Mouse (Mus musculus): Measurements from ENCODE around the gene Arnt2.
A peak's percentile ranks its signal among the peaks of the same experiment; 100 is the strongest.

Arnt2 gene

GRCm38 (mm10) chr7:84409896-84410521 lies at the start of gene Arnt2:
Gene Arnt2 (minus strand): TSS chr7:84410176.
- peak; percentile 64 to 77 for DNase-seq (ENCODE audit: low spot score in 2 of 2)

DNA sequence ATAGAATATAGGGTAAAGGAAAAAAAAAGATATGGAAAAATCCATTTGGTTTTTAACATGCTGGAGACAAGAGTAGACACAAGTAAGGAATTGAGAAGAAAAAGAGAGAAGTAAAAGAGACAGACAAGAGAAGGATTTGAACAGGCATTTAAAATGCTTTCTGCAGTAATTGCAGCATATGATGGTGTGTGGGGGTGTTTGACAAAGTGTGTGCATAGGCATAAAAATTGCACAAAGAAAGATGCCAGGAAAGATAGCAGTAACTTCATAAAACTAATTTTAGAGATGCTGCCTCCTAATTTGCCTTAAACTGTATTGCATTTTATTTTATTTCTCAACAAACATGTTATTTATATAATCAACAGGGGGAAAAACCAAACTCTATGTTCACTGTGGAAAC lies 41.7 kb upstream of the Arnt2 start:
- no peak for DNase-seq (ENCODE audit: low spot score in 2 of 2)

GRCm38 (mm10) chr7:84449066-84449465 lies 39.1 kb upstream of the Arnt2 start:
- DNase-seq (ENCODE audit: low spot score in 2 of 2): peak; percentile 40 to 63

DNA sequence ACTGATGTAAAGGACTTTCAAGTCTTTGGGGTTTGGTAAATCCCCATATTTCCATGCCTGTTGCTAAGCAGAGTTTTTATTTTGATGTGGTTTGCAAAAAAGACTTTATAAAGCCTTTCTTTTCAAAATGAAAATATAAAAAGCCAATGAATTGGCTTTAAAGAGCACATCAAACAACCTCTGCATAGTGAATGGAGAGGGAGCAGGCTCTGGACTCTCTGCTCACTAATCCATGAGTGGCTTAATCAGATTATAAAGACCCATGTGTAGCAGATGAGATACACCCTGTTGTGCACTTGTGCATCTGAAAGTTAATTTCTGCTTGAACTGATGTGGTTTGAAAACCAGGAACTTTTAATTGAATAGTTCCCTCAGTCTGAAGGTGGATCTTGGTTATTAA lies 38.5 kb upstream of the Arnt2 start:
- no peak for DNase-seq (ENCODE audit: low spot score in 2 of 2)

DNA sequence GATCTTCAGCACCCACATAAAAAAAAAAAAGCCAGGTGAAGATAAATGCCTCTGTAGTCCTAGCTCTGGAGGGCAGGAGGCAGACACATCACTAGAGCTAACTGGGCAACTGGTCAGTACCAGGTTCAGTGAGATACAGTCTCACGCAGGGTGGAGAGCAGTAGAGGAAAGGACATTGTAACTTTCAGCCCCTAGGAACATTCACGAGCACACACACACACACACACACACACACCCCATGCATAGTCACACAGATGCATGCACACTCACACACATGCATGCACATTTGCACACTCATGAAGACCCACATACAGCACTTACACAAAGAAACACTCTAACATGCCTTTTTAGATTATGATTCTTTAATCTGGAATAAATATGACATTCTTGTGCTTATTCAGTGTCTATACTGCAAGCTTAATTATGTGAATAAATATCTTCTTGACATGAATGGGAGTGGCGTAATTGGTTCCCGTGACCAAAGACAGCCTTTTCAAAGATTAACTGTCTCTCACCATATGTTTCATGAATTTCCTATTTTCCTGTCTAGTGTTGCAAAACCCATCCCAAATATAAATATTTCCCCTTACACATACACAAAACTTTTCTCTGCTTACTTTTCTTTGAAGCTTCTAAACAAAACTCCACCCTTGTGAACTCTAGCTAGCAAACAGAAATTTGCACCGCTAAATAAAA lies 37.9 kb upstream of the Arnt2 start:
- no peak for DNase-seq (ENCODE audit: low spot score in 2 of 2)

DNA sequence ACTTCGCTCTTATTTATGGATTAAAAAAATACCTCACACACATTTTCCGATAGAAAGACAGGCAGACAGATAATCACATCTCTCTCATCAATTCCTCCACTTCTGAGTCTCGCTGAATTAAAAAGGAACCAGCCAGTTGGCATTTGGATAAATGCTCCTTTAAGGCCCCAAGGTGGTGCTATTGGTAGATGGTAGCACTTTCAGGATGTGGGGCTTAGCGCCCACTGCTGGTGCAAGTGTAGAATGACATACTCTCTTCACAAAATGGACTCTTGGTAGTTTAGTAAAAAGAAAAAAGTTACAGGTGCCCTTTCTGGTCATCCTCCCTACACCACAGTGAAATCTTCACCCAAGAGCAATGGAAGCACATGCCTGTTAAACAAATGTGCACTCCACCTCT lies 37.1 kb upstream of the Arnt2 start:
- DNase-seq (ENCODE audit: low spot score in 2 of 2): peak; percentile 53 to 62

- no peak for DNase-seq (ENCODE audit: low spot score in 2 of 2)
Observed at GRCm38 (mm10) chr7:84442343-84442911, 32.5 kb upstream of the Arnt2 start.

DNA sequence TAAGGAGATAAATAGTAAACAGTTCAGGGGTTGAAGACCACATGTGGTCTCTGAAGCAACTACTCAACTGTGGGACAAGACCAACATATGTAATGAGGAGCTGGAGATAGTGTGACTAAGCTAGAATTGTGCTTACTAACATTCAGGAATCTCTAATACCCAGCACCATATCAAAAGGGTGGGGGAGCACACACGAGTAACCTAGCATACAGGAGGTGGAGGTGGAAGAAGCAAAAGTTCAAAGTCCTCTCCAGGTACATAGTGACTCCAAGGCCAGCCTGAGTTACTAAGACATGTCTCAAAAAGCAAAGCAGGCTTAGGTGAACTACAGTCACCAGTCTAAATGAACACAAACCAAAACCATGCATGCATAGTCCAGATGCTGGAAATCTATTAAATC lies 29.6 kb upstream of the Arnt2 start:
- no peak for DNase-seq (ENCODE audit: low spot score in 2 of 2)

DNA sequence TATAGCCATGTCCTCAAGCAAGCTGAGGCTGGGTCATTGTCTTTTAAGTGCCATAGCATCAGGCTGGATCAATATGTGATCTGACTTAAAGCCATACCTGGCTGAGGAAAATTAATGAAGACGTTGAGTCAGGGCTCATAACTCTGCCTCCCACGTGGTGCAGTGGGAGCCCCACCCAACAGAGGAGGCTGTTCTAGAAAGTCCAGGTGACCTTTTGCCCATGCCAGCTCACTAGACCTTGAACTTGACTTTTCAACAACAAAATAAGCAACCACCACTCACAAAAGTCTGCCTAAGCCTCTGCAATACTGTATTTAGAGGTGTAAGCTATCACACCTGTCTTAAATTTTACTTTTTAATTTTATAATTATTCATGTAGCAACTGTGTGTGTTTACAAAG lies 24.9 kb upstream of the Arnt2 start:
- no peak for DNase-seq (ENCODE audit: low spot score in 2 of 2)

DNA sequence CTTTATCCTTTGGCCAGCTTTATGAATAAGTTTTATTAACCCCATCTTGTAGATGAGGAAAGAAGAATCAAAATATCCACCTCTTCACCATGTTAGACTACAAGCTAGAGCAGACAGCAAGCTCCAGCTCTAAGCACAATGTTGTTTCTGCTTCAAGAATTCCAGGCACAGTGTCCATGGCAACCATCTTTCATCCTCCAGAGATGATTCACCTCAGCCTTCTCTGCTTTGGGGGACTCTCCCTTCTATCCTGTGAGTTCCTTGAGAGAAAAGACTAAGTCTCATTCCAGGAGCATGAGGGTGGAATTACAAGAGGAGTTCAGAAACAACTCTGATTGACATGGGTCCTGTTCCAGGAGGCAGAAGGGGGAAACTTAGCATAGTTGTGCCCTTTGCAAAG lies 22.2 kb upstream of the Arnt2 start:
- DNase-seq (ENCODE audit: low spot score in 2 of 2): peak in 1 of 2 experiments; percentile 35

DNA sequence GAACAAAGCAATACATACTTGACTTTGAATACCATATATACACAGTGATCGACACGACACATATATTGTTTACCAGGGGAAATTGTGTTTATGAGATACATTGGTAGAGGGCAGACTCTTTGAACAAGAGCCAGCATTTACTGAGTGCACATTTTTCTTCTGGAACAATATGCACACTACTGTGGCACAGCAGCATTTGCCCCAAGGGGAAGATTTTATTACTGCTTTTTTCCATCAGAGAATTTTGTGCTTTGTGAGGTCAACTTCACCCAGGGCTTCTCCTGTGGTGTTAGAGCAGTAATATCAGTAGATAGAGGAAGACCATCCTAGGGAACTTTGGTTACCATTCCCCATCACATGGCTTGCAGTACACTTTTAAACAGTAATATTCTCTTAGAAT lies 17.2 kb upstream of the Arnt2 start:
- no peak for DNase-seq (ENCODE audit: low spot score in 2 of 2)

GRCm38 (mm10) chr7:84424670-84425385 lies 14.9 kb upstream of the Arnt2 start:
- DNase-seq (ENCODE audit: low spot score in 2 of 2): peak in 1 of 2 experiments; percentile 19

GRCm38 (mm10) chr7:84421753-84422152 lies 11.8 kb upstream of the Arnt2 start:
- DNase-seq (ENCODE audit: low spot score in 2 of 2): no peak

DNA sequence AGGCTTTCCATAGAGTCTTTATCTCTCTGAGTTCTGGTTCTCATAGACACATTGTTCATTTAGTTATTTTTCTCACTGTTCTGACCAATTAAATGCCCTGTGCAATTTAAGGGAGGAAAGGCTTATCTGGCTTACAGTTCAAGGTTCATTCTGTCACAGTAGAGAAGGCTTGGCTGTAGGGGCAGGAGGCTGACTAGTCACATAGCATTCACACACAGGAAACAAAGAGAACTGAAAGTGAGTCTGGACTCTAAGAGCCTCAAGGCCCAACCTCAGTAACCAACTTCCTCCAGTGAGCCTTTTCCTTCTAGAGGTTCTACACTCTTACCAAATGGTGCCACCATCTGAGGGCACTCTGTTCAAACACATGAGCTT lies 11.3 kb upstream of the Arnt2 start:
- no peak for DNase-seq (ENCODE audit: low spot score in 2 of 2)

DNA sequence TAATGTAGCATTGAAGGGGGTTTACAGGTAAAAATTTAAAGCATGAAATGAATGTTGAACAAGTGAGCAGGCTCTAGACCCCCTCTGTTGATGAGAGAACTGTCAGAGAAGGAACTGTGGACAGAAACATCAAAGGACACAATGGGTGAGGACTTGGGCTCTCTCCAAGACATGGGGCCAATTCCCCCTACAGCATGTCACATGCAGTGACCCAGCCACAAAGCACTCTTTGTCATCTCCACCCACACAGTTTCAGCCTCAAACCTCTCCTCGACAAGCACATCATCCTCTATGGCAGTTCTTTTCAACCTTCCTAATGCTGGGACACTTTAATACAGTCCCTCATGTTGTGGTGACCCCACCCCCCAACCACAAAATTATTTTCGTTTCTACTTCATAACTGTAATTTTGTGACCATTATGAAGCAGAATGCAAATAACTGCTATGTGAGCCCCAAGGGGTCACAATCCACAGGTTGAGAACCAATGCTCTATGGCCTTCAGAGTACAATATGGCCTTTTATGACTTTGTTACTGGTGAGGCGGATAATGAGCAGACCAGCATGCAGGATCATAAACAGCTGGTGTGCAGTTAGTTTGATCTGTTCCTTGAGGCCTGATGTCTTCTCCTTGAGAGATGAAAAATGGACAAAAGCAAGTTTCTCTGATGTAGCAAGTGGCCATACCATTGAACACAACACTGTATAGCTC lies 10.8 kb upstream of the Arnt2 start:
- DNase-seq (ENCODE audit: low spot score in 2 of 2): no peak

DNA sequence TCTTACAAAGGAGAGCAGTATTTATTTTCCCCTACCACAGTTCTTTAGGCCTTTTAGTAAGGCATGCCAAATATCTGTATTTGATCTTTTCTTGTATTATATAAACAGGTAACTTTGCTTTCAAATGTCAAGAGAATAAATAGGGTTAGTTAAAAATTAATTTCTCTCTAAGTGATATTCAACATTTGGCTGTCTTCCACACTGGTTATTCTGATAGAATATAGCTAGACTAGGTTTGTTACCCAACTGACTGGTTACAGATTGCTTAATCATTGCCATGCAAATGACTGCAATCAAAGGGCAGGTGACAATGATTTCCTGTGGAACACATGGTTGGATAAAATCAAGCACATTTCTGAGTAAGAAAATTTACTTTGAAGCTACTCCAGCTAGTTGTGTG lies 7.5 kb upstream of the Arnt2 start:
- DNase-seq (ENCODE audit: low spot score in 2 of 2): no peak

- no peak for DNase-seq (ENCODE audit: low spot score in 2 of 2)
Observed at GRCm38 (mm10) chr7:84412570-84412969, 2.6 kb upstream of the Arnt2 start.

GRCm38 (mm10) chr7:84409241-84409895 lies 608 bp downstream of the Arnt2 start:
- peak; percentile 36 to 61 for DNase-seq (ENCODE audit: low spot score in 2 of 2)

GRCm38 (mm10) chr7:84408282-84408681 lies 1.7 kb downstream of the Arnt2 start:
- no peak for DNase-seq (ENCODE audit: low spot score in 2 of 2)

DNA sequence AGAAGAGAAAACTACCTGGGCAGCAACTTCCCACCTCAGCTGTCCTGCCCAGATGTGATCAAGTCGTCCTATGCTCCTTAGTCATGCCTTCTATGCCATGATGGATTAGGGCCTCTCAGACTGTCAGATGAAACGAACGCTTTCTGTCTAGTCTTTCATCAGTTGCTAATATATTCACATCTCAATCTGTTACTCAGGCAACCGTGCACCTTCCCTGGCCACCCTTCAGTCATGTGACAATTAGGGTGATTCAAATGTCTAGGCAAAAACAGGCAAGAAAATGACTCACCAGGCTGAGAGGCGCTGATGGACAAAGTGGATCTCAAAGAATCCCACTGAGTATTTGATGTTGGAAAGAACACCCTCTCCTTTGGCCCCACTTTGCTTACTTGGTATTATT lies 6.6 kb downstream of the Arnt2 start:
- DNase-seq (ENCODE audit: low spot score in 2 of 2): no peak

DNA sequence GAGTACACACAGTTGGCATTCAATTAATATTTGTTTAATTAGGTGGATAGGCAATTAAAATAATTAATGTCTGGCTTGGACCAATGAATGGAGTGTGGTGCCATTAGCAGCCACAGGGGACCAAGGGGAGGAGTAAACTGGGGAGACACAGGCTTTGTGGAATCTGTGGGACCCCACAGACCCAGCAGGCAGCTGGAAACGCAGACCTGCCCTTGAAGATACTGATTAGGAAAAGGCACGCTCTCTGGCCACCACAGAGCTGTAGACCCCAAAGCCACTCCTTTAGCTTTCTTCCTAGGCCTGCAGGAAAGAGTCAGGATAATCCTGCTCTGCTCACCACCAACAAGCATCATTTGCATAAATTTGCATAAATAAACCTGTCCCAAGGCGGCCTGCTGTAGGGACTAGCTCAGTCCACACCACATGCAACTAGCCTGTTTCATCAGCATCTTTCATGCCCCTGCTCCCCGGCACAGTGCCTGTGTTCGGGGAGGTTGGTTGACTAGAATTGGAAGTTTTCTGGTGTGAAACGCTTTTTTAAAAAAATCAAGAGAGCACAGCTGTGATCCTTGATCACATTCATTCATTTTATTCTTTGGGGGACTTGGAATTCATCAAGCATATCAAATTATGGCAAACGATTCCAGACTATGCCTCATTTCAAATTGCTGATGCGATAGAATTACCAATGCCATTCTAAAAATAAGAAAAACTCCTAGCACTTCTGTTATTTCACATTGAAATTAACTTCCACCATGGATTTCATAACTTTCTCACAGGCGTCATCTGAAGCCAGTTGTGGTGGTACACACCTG lies 8.1 kb downstream of the Arnt2 start:
- DNase-seq (ENCODE audit: low spot score in 2 of 2): no peak

Measured in frontal cortex, postnatal 10 days (tissue).